Mouse (Mus musculus) kidney, postnatal 0 days (tissue): ENCODE results near the gene Zzz3. TPM values are rescaled to one million over a fixed set of nuclear protein-coding genes. Genes with fewer than 3 reads are reported as not detected.

Experiments
- ATAC-seq: fragments of 200-750 bp; cut with Nextera tagmentation; replicated peaks from 2 replicates; pipeline ENCODE4 v1.8.0; 2017; ENCODE audit warnings: low read depth, moderate number of reproducible peaks, moderate TSS enrichment, moderate library complexity; ENCODE audit not compliant: low FRiP score
- DNase-seq: peaks from one replicate; pipeline ENCODE4 v3.0.0-alpha.2; 2016; ENCODE audit warnings: low spot score
- H3K27ac ChIP-seq: fragments of 300-500 bp; sonication (generic); 2 replicates; pipeline ENCODE4 v1.5.1; 2014; ENCODE audit warnings: mild to moderate bottlenecking
- H3K27me3 ChIP-seq: fragments of 300-500 bp; sonication (generic); 2 replicates; pipeline ENCODE4 v1.6.1; 2014; ENCODE audit warnings: low read length, mixed read lengths; ENCODE audit not compliant: insufficient read depth
- H3K36me3 ChIP-seq: fragments of 300-500 bp; sonication (generic); 2 replicates; pipeline ENCODE4 v1.6.1; 2014; ENCODE audit warnings: low read length, mixed read lengths; ENCODE audit not compliant: insufficient read depth
- H3K4me1 ChIP-seq: fragments of 300-500 bp; sonication (generic); replicated peaks from 2 replicates; pipeline ENCODE4 v1.6.1; 2014; ENCODE audit warnings: antibody characterized with exemption, low read length, mixed read lengths; ENCODE audit not compliant: insufficient read depth
- H3K4me2 ChIP-seq: fragments of 300-500 bp; sonication (generic); 2 replicates; pipeline ENCODE4 v1.6.1; 2014; ENCODE audit warnings: mild to moderate bottlenecking, low read length, moderate library complexity, mixed read lengths
- H3K4me3 ChIP-seq: fragments of 300-500 bp; sonication (generic); replicated peaks from 2 replicates; pipeline ENCODE4 v1.5.1; 2014; ENCODE audit warnings: low read depth, low read length
- H3K9ac ChIP-seq: fragments of 300-500 bp; sonication (generic); 2 replicates; pipeline ENCODE4 v1.6.1; 2014; ENCODE audit warnings: low read depth, low read length
- H3K9me3 ChIP-seq: fragments of 300-500 bp; sonication (generic); replicated peaks from 2 replicates; pipeline ENCODE4 v1.6.1; 2016; ENCODE audit warnings: low read length, inconsistent platforms, mixed read lengths
- CTCF ChIP-seq: IDR thresholded peaks from 2 replicates; pipeline ENCODE4 v1.5.1; 2016; ENCODE audit warnings: antibody characterized with exemption, low read depth, mild to moderate bottlenecking, moderate library complexity
- WGBS: fragments of 180-500 bp; shearing (Covaris S2); extraction: QIAGEN DNeasy Blood & Tissue Kit; methylation state at CpG from one replicate; pipeline ENCODE4 v1.1.7; 2014; 5-methylcytosine and 5-hydroxymethylcytosine counted together
- polyA plus RNA-seq: library from polyadenylated mRNA; unstranded; fragments of >200 nt; fragmentation: Nextera tagmentation; extraction: Ambion mirVana; gene quantifications from 2 replicates; pipeline ENCODE4 v1.2.1, GENCODE M21; 2015

The Zzz3 gene
- polyA plus RNA-seq, 1 experiment from 2014 or later = 44.4 TPM

DNA sequence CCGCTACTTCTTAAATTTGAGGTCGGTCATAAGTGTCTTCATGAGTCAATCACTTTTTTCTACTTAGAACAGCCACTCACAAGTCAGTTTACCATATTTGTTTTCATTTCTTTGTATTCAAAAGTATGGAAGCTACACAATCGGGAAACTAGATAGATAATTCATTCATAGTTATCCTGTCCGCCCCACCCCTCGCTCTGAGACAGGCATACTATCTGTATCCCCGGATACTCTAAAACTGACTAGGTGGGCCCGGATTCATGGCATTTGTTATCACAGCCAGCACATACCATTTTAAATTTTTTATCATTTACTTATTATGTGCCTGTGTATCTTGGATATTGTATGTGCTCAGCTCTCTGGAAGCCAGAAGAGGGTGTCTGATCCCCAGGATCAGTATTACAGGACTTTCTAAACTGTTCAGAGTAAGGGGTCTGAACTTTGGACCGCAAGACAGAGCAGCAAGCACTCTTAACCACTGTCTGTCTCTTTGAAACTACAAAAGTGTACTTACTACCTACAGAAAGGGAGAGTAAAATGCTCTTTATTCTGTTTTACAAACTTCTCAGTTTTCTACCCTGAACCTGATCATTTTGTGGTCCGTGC lies 2.2 kb downstream of the Zzz3 start:
- H3K27me3 ChIP-seq = no peaks in the 10 kb centered on the region
- no peaks in the 10 kb centered on the region for H3K9me3 ChIP-seq
- peak overlapping the region; percentile 93 for H3K9ac ChIP-seq
- 0 out of 2 replicates have a peak overlapping the region, but pooled peaks have one; percentile 98 for H3K27ac ChIP-seq
- peaks cover 20% of the 10 kb centered on the region for H3K4me1 ChIP-seq
- 46% methylated on average over 9 of the region's 9 CpGs for WGBS
- peak overlapping the region; percentile 66 for H3K4me2 ChIP-seq
- ATAC-seq (no peak), DNase-seq (peak; percentile 40)
- H3K36me3 ChIP-seq = peaks cover 5% of the 10 kb centered on the region; the same call in 1 of the 2 replicates
- peak overlapping the region; percentile 73 for H3K4me3 ChIP-seq
- peak; percentile 33; the same call in 1 of the 2 replicates for TF ChIP-seq CTCF

DNA sequence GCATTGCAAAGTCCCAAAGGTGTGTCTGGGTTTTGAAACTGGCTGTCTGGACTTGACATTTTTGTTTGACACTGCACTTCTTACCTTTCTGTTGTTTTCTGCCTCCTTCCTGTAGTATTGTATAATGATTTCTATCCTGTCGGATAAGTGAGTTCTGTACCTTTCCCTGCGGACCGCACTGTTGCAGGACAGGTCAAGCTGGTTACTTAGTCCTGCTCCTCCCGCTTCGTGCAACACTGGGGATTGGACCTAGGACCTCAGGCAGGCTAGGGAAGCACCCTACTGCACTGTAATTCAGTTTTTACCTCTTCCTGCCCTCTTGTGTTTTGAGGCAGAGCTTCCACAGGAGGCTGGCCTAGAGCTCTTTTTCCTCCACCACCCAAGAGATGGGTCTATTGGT lies 5.2 kb downstream of the Zzz3 start:
- no peaks in the 10 kb centered on the region for H3K36me3 ChIP-seq
- DNase-seq (no peak), ATAC-seq (no peak)
- H3K27me3 ChIP-seq = no peaks in the 10 kb centered on the region
- TF ChIP-seq CTCF = no peak
- peaks cover 29% of the 10 kb centered on the region for H3K4me1 ChIP-seq
- no peak overlapping the region for H3K9ac ChIP-seq
- 0 out of 2 replicates have a peak overlapping the region, but pooled peaks have one; percentile 47 for H3K27ac ChIP-seq
- WGBS = 60% methylated on average over 5 of the region's 5 CpGs
- H3K4me2 ChIP-seq = no peak overlapping the region
- H3K9me3 ChIP-seq = no peaks in the 10 kb centered on the region
- no peak overlapping the region for H3K4me3 ChIP-seq

DNA sequence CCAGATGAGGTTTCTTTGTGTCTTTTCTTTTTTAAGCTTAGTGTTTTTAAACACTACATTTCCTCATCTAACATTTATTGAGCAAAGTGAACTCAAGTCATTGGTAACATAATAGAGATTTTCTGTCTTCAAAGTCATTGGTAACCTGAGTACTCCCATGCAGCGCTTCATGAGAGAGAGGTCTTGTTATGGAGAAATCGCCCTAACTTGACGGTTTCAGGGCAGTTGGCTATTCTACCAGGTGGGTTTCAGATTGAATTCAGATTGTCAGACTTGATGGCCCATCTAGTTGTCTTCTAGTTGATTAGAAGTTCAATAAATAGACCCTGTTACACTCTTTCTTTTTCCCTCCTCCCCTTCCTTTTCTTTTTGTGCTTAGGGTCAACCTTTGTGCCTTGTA lies 5.6 kb downstream of the Zzz3 start:
- Histone ChIP-seq H3K27me3 (no peaks in the 10 kb centered on the region), H3K27ac (no peak overlapping the region), H3K4me1 (peaks cover 29% of the 10 kb centered on the region), H3K4me2 (no peak overlapping the region), H3K9me3 (no peaks in the 10 kb centered on the region), H3K9ac (no peak overlapping the region), H3K4me3 (no peak overlapping the region), H3K36me3 (no peaks in the 10 kb centered on the region)
- TF ChIP-seq CTCF = no peak
- ATAC-seq (no peak), DNase-seq (no peak)
- 55% methylated on average over 3 of the region's 3 CpGs for WGBS

DNA sequence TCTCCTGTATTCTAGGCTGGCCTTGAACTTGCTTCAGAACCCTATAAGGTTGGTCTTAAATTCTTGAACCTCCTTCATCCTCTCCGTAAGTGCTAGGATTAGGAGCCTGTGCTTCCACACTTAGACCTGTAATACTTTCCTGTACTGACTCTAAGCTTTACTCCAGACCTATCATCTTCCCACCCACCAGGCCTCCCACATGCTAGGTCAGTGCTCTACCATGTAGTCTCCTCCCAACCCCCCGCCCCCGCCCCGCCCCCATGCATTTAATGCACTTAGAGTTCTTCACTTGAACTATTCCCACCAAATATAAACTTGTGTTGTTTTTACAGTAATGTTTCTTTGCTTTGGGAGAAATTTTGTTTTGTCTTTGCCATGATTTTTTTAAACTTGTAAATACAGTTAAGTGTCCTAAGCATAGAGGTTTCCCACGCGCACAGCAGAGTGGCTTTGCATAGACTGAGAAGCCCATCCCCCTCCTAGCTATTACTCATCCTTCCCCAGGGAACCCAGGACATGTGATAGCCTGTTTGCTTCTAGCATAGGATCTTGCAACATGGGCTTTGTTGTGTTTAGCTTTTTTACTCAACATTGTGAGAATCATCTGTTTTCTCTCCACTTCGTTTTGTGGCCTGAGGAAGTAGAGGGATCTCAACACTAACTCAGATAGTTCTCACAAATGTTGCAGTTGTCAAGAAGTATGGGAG lies 6.8 kb downstream of the Zzz3 start:
- Histone ChIP-seq H3K9ac (no peak overlapping the region), H3K36me3 (no peaks in the 10 kb centered on the region), H3K27ac (peak overlapping the region; percentile 71), H3K4me1 (peaks cover 37% of the 10 kb centered on the region), H3K27me3 (no peaks in the 10 kb centered on the region), H3K9me3 (no peaks in the 10 kb centered on the region), H3K4me2 (peak overlapping the region; percentile 11; the same call in 1 of the 2 replicates), H3K4me3 (no peak overlapping the region)
- no peak for TF ChIP-seq CTCF
- ATAC-seq (peak; percentile 71; the same call in 1 of the 2 replicates), DNase-seq (peak; percentile 90)
- WGBS = 47% methylated on average over 7 of the region's 7 CpGs

DNA sequence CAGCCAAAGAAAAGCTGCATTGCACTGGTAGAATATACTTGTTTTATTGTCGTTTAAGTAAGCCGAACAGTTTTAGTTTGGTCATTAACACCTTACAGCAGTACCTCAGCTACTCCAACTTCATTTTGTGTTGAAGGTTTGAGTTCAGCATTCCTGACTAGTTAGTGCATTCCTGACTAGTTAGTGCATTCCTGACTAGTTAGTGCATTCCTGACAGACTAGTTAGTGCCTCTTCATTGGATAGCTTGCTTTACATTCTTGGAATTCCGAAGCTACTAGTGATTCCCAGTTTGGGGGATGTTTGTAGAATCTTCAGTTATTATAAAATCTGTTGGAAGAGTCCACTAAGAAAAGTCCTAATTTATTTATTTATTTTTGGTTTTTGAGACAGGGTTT lies 7.4 kb downstream of the Zzz3 start:
- Histone ChIP-seq H3K4me1 (peaks cover 37% of the 10 kb centered on the region), H3K9ac (no peak overlapping the region), H3K27ac (peak overlapping the region; percentile 71), H3K4me2 (no peak overlapping the region), H3K27me3 (no peaks in the 10 kb centered on the region), H3K36me3 (no peaks in the 10 kb centered on the region), H3K4me3 (no peak overlapping the region), H3K9me3 (no peaks in the 10 kb centered on the region)
- WGBS = 74% methylated on average over 3 of the region's 3 CpGs
- ATAC-seq = no peak
- no peak for TF ChIP-seq CTCF
- DNase-seq = peak; percentile 25

DNA sequence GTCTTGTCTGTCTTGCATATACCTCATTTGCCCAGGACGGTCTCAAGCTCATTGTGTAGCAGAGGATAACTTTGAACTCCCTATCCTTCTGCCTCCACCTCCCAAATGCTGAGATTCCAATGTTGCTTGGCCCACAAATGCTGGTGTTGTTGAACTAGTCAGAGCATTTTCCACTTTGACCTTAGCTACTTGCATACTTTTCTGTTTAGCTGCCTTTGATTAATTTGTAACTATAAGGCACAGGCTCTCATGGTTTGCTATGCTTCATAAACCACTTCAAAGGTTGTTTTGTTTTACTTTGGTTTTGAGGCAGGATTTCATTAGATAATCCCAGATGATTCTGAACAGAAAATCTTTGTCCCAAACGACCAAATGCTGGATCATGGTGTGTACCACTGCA lies 8.6 kb downstream of the Zzz3 start:
- peak overlapping the region; percentile 70 for H3K27ac ChIP-seq
- no peak for TF ChIP-seq CTCF
- WGBS = 45% methylated on average over 2 of the region's 2 CpGs

More for the DNA sequence above, 8.6 kb downstream of the Zzz3 start:
- Histone ChIP-seq H3K9ac (no peak overlapping the region), H3K9me3 (no peaks in the 10 kb centered on the region), H3K27me3 (no peaks in the 10 kb centered on the region), H3K4me1 (peaks cover 33% of the 10 kb centered on the region), H3K36me3 (no peaks in the 10 kb centered on the region), H3K4me2 (no peak overlapping the region), H3K4me3 (no peak overlapping the region)
- DNase-seq = peak; percentile 49
- ATAC-seq = peak; percentile 34; the same call in 1 of the 2 replicates
